Mouse (Mus musculus): Measurements from ENCODE around the gene Car15. TPM values are rescaled to one million over a fixed set of nuclear protein-coding genes. Genes with fewer than 3 reads are reported as not detected.

The Car15 gene
- polyA plus RNA-seq (2015; fragmentation: Illumina TruSeq; extraction: RNeasy Lipid Tissue Mini Kit (QIAGEN cat#74804); ENCODE audit: insufficient read depth, low replicate concordance) = 6.8 TPM

GRCm38 (mm10) chr16:17838051-17838450 is at the start of gene Car15:
Car15 (minus strand) TSS chr16:17838364.

DNA sequence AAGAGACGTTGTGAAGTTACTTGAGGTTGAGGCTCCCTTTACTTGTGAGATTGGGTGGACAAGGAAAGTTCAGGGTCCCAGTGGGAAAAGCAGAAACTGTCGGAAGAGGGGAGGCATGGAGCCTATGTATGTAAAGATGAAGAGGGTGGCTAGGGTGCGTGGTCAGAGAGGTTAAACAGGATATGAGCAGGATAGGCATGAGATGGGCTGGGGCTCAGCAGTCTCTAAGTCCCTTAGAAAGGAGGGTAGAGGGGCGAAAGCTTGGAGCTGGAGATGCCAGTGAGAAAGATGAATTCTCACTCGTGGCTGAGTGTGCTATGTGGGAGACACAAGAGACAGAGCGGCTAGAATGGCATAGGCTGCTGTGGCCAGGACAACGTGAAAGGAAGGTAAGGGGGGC is 5.3 kb downstream of the Car15 start, which contains the start of gene B830017H08Rik:
Gene B830017H08Rik, plus strand, starts transcription at position 301 of the 400 bp plus-strand sequence.

DNA sequence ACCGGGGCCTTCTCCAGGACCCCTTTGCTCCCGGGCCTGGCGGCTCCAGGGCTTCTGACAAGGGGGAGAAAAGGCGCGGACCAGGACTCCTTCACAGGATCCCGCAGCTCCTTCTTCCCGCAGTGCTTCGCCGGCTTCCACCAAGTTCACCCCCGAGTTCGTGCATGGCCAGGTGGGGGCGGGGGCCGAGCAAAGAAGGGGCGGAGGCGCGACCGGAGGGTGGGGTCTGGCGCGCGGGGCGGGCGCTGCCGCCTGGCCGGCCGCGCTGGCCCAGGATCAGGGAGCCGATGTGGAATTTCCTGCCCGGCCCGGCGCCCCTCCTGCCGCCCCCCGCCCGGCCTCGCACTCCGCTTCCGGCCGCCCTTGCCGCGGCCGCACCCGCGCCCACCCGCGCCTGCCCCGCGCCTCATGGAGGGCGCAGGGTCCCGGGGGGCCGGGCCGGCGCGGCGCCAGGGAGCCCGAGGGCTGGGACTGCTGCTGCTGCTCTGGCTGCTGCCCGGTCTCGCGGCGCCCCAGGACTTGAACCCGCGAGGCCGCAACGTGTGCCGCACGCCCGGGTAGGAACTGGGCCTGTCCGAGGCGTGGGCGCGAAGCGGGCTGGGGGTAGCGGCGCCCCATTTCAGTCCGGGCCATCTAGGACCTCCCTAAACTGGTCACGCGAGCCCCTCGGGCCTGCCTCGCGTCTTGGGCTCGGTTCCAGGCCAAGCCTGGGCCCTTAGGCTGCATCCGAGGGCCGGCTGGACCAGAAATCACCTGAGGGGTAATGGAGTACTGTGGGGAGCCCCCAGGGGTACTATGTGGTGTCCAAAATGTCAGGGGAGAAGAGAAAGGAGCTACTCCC is 41.0 kb downstream of the Car15 start, which contains the start of gene Scarf2:
Gene Scarf2, plus strand, starts transcription at position 312 of the 841 bp plus-strand sequence.

Other genes starting within 250 kb of the Car15 start
- 22.8 TPM for gene Smpd4, start 219.0 kb downstream of the Car15 start, polyA plus RNA-seq (2015; fragmentation: Illumina TruSeq; extraction: RNeasy Lipid Tissue Mini Kit (QIAGEN cat#74804); ENCODE audit: insufficient read depth, low replicate concordance)
- gene Ccdc74a, start 191.9 kb downstream of the Car15 start, polyA plus RNA-seq (2015; fragmentation: Illumina TruSeq; extraction: RNeasy Lipid Tissue Mini Kit (QIAGEN cat#74804); ENCODE audit: insufficient read depth, low replicate concordance) = not detected
- 40.6 TPM for gene Med15, start 105.5 kb downstream of the Car15 start, polyA plus RNA-seq (2015; fragmentation: Illumina TruSeq; extraction: RNeasy Lipid Tissue Mini Kit (QIAGEN cat#74804); ENCODE audit: insufficient read depth, low replicate concordance)
- 11.1 TPM for gene Klhl22, start 78.7 kb downstream of the Car15 start, polyA plus RNA-seq (2015; fragmentation: Illumina TruSeq; extraction: RNeasy Lipid Tissue Mini Kit (QIAGEN cat#74804); ENCODE audit: insufficient read depth, low replicate concordance)
- gene Scarf2, start 41.1 kb downstream of the Car15 start, polyA plus RNA-seq (2015; fragmentation: Illumina TruSeq; extraction: RNeasy Lipid Tissue Mini Kit (QIAGEN cat#74804); ENCODE audit: insufficient read depth, low replicate concordance) = 1.4 TPM
- not detected for gene B830017H08Rik, start 5.2 kb downstream of the Car15 start, polyA plus RNA-seq (2015; fragmentation: Illumina TruSeq; extraction: RNeasy Lipid Tissue Mini Kit (QIAGEN cat#74804); ENCODE audit: insufficient read depth, low replicate concordance)
- gene Gm20518, start 53.3 kb upstream of the Car15 start, polyA plus RNA-seq (2015; fragmentation: Illumina TruSeq; extraction: RNeasy Lipid Tissue Mini Kit (QIAGEN cat#74804); ENCODE audit: insufficient read depth, low replicate concordance) = 1.1 TPM
- gene Tssk1, start 55.9 kb upstream of the Car15 start, polyA plus RNA-seq (2015; fragmentation: Illumina TruSeq; extraction: RNeasy Lipid Tissue Mini Kit (QIAGEN cat#74804); ENCODE audit: insufficient read depth, low replicate concordance) = not detected
- 28.6 TPM for gene Dgcr2, start 60.2 kb upstream of the Car15 start, polyA plus RNA-seq (2015; fragmentation: Illumina TruSeq; extraction: RNeasy Lipid Tissue Mini Kit (QIAGEN cat#74804); ENCODE audit: insufficient read depth, low replicate concordance)
- not detected for gene Tssk2, start 60.3 kb upstream of the Car15 start, polyA plus RNA-seq (2015; fragmentation: Illumina TruSeq; extraction: RNeasy Lipid Tissue Mini Kit (QIAGEN cat#74804); ENCODE audit: insufficient read depth, low replicate concordance)
- gene Ess2, start 73.0 kb upstream of the Car15 start, polyA plus RNA-seq (2015; fragmentation: Illumina TruSeq; extraction: RNeasy Lipid Tissue Mini Kit (QIAGEN cat#74804); ENCODE audit: insufficient read depth, low replicate concordance) = 26.0 TPM
- not detected for gene Gsc2, start 76.7 kb upstream of the Car15 start, polyA plus RNA-seq (2015; fragmentation: Illumina TruSeq; extraction: RNeasy Lipid Tissue Mini Kit (QIAGEN cat#74804); ENCODE audit: insufficient read depth, low replicate concordance)
- gene Slc25a1, start 89.9 kb upstream of the Car15 start, polyA plus RNA-seq (2015; fragmentation: Illumina TruSeq; extraction: RNeasy Lipid Tissue Mini Kit (QIAGEN cat#74804); ENCODE audit: insufficient read depth, low replicate concordance) = 34.9 TPM
- gene Vpreb2, start 142.1 kb upstream of the Car15 start, polyA plus RNA-seq (2015; fragmentation: Illumina TruSeq; extraction: RNeasy Lipid Tissue Mini Kit (QIAGEN cat#74804); ENCODE audit: insufficient read depth, low replicate concordance) = not detected
- gene Dgcr6, start 214.5 kb upstream of the Car15 start, polyA plus RNA-seq (2015; fragmentation: Illumina TruSeq; extraction: RNeasy Lipid Tissue Mini Kit (QIAGEN cat#74804); ENCODE audit: insufficient read depth, low replicate concordance) = 9.5 TPM